Mouse (Mus musculus) bone marrow, adult 2 months (tissue): ENCODE results near the gene Itk.

Experiments used
- CTCF ChIP-seq: fragments of 200-500 bp; IDR thresholded peaks from 2 replicates; pipeline ENCODE4 v1.5.1; 2011; ENCODE audit warnings: low read length, control low read depth; ENCODE audit not compliant: control insufficient read depth, insufficient read depth
- POLR2A ChIP-seq: fragments of 200-500 bp; IDR thresholded peaks from 2 replicates; pipeline ENCODE4 v1.6.1; 2011; ENCODE audit warnings: low read depth, mild to moderate bottlenecking, control low read depth, low read length, borderline replicate concordance; ENCODE audit not compliant: control insufficient read depth

- TF ChIP-seq CTCF (no peak), POLR2A (no peak)
These were observed 28.2 kb downstream of the Itk start for GRCm38 (mm10) chr11:46360991-46361665.
